Mouse (Mus musculus) G1E (cell line): Measurements from ENCODE around the gene Agpat1. TPM values are rescaled to one million over a fixed set of nuclear protein-coding genes. Genes with fewer than 3 reads are reported as not detected.

ENCODE experiments used
- ATAC-seq: 2 replicates; pipeline ENCODE4 v1.8.0; 2016; ENCODE audit warnings: mild to moderate bottlenecking; ENCODE audit not compliant: insufficient number of reproducible peaks, poor library complexity, low FRiP score, severe bottlenecking; ENCODE audit errors: extremely low read depth
- DNase-seq: peaks from one replicate; pipeline ENCODE4 v3.0.0; 2012; ENCODE audit warnings: low spot score
- H3K27me3 ChIP-seq: 2 replicates; pipeline ENCODE4 v1.6.1; 2012; ENCODE audit warnings: mild to moderate bottlenecking, low read length, inconsistent platforms; ENCODE audit not compliant: insufficient read depth
- H3K36me3 ChIP-seq: replicated peaks from 2 replicates; pipeline ENCODE3; 2012; ENCODE audit warnings: mild to moderate bottlenecking, inconsistent platforms
- H3K4me1 ChIP-seq: 2 replicates; pipeline ENCODE4 v1.6.1; 2012; ENCODE audit warnings: low read depth, low read length, inconsistent platforms, mixed read lengths; ENCODE audit not compliant: insufficient read depth
- H3K4me3 ChIP-seq: 2 replicates; pipeline ENCODE4 v1.5.1; 2012; ENCODE audit warnings: low read depth, mild to moderate bottlenecking, inconsistent platforms, low read length, moderate library complexity, mixed read lengths
- H3K9me3 ChIP-seq: replicated peaks from 2 replicates; pipeline ENCODE4 v1.6.1; 2012; ENCODE audit warnings: inconsistent platforms
- CTCF ChIP-seq: IDR thresholded peaks from 2 replicates; pipeline ENCODE4 v1.5.1; 2012; ENCODE audit warnings: low read depth, low read length, inconsistent platforms, mixed read lengths
- GATA1 ChIP-seq: IDR thresholded peaks from 2 replicates; pipeline ENCODE4 v1.6.1; 2012; ENCODE audit warnings: borderline replicate concordance, low read length, inconsistent platforms, mixed read lengths
- GATA2 ChIP-seq: IDR thresholded peaks from 2 replicates; pipeline ENCODE4 v1.6.1; 2012; ENCODE audit warnings: low read depth, low read length, inconsistent platforms, borderline replicate concordance
- POLR2AphosphoS5 ChIP-seq: IDR thresholded peaks from 2 replicates; pipeline ENCODE4 v1.6.1; 2012; ENCODE audit warnings: low read depth, low read length, inconsistent platforms; ENCODE audit not compliant: insufficient replicate concordance
- TAL1 ChIP-seq: conservative IDR thresholded peaks from 2 replicates; pipeline ENCODE4 v1.6.1; 2012; ENCODE audit warnings: low read depth, low read length, inconsistent platforms, mixed read lengths
- polyA plus RNA-seq: library from polyadenylated mRNA; stranded (reverse); fragments of >175 nt; gene quantifications from 2 replicates; pipeline ENCODE4 v1.2.3, GENCODE M21; 2012
- total RNA-seq, 2 experiments: library from RNA; stranded (forward) in 1 of 2; stranded (reverse) in 1 of 2; fragments of 200-1000 nt in 1 of 2; fragments of >200 nt in 1 of 2; fragmentation: Nextera tagmentation in 1 of 2; gene quantifications; 2 replicates each; pipeline ENCODE4 v1.2.3; 2014 to 2017

The Agpat1 gene
- total and polyA plus RNA-seq, 3 experiments = 24.7 to 165 (median 96.4) TPM

DNA sequence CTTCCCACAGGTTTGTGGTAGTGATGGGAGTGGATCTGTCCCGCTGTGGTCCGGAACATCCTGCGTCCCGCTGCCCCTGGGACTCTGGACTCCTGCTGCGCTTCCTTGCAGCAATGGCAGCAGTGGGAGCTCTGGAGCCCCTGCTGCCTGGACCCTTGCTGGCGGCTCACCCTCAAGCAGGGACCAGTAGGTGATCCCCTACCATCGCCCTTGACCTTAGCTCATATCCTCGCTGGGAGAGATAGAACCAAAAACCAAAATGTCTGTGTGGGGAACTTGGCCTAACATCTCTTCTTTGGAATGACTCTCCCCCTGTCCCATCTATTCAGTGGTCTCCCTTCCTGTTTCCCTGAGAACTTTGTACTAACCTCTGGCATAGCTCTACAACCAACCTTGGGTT lies 20.2 kb upstream of the Agpat1 start:
- ATAC-seq (no peak), DNase-seq (no peak)
- TF ChIP-seq TAL1 (no peak), GATA1 (no peak), CTCF (no peak), POLR2AphosphoS5 (no peak)
- peaks cover 39% of the 10 kb centered on the region for H3K27me3 ChIP-seq
- peaks cover 20% of the 10 kb centered on the region for H3K4me1 ChIP-seq
- no peaks in the 10 kb centered on the region for H3K36me3 ChIP-seq
- H3K9me3 ChIP-seq = no peaks in the 10 kb centered on the region
- H3K4me3 ChIP-seq = no peak overlapping the region

DNA sequence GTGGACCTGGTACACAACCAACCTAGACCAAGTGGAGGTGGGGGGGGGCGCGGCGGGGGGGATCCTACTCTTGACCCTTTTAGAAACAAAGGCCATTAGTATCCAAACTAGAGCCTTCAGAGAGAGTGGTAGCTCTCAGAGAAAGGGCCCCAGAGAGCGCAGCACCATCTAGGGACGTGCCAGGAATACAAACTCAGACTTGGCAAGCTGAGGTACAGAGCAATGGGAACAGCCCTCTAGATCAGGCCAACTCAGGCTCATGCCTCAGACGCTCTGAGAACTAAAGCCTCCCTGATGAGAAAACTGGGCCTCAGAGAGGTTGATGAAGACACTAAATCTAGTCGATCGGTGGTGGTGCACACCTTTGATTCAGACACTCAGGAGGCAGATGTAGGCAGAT lies 18.9 kb upstream of the Agpat1 start:
- peaks cover 36% of the 10 kb centered on the region for H3K27me3 ChIP-seq
- H3K36me3 ChIP-seq = no peaks in the 10 kb centered on the region
- peaks cover 33% of the 10 kb centered on the region for H3K4me1 ChIP-seq
- ATAC-seq (no peak), DNase-seq (no peak)
- no peaks in the 10 kb centered on the region for H3K9me3 ChIP-seq
- no peak for TF ChIP-seq GATA1
- no peak for TF ChIP-seq GATA2
- TF ChIP-seq POLR2AphosphoS5 = no peak
- no peak for TF ChIP-seq CTCF
- TF ChIP-seq TAL1 = no peak
- no peak overlapping the region for H3K4me3 ChIP-seq

DNA sequence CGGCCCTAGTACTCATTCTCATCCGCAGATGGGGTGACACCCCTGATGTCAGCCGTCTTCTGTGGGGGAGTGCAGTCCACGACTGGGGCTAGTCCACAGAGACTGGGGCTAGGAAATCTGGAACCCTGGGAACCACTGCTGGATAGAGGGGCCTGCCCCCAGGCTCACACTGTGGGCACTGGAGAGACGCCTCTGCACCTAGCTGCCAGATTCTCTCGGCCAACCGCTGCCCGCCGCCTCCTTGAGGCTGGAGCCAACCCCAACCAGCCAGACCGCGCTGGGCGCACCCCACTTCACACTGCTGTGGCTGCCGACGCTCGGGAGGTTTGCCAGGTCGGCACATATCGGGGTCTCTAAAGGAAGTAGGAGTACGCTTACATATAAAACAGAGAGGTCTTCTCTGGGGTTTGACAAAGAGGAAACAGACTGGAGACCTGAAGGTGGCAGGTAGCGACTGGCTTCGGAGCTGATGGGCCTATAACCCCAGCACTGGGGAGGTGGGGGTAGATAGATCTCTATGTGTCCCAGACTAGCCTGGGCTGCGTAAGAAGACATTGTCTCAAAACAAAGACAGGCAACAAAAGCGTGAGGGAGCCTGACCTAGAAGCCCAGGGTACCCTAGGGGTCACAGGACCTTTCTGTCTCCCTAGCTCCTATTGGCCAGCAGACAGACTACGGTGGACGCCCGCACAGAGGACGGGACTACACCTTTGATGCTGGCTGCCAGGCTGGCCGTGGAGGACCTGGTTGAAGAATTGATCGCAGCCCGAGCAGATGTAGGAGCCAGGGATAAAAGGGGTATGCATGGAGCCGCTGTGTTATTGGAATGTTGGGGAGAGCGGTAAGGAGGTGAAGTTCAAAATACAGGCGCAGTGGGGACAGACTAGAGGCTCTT lies 17.9 kb upstream of the Agpat1 start:
- Histone ChIP-seq H3K9me3 (no peaks in the 10 kb centered on the region), H3K36me3 (peaks cover 7% of the 10 kb centered on the region), H3K4me1 (peaks cover 43% of the 10 kb centered on the region), H3K4me3 (peak overlapping the region; percentile 92; the same call in 1 of the 2 replicates), H3K27me3 (peaks cover 27% of the 10 kb centered on the region)
- no peak for ATAC-seq
- TF ChIP-seq GATA1 (no peak), POLR2AphosphoS5 (no peak), CTCF (no peak), GATA2 (no peak), TAL1 (no peak)
- no peak for DNase-seq

DNA sequence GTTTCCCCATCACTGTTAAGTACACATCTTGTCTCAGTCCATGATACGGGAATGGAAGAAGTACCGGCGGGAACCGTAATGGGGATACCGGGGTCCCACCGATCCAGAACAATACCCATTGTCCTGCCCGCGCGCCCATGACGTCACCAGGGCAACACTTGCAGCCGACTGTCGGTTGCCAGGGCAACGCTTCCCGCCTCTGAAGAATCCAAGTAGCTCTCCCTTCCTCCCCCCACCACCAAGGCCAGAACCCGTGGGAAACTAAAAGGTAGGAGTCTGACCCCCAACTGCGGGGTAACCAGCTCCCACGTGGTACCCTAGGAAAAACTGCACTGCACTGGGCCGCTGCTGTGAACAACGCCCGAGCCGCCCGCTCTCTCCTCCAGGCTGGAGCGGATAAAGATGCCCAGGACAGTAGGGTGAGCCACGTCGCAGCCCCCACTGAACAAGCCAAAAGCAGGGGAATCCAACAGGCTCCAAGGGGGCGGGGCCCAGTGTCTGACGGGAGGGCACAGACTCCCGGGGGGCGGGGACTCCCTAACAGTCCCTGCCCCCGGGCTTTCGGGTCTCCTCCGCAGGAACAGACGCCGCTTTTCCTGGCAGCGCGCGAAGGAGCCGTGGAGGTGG lies 17.2 kb upstream of the Agpat1 start:
- TF ChIP-seq GATA1 (no peak), TAL1 (no peak), GATA2 (no peak), POLR2AphosphoS5 (no peak), CTCF (no peak)
- DNase-seq (peak; percentile 83), ATAC-seq (peak; percentile 15; the same call in 1 of the 2 replicates)
- Histone ChIP-seq H3K4me1 (peaks cover 48% of the 10 kb centered on the region), H3K9me3 (no peaks in the 10 kb centered on the region), H3K36me3 (peaks cover 8% of the 10 kb centered on the region), H3K27me3 (peaks cover 20% of the 10 kb centered on the region), H3K4me3 (peak overlapping the region; percentile 92)

DNA sequence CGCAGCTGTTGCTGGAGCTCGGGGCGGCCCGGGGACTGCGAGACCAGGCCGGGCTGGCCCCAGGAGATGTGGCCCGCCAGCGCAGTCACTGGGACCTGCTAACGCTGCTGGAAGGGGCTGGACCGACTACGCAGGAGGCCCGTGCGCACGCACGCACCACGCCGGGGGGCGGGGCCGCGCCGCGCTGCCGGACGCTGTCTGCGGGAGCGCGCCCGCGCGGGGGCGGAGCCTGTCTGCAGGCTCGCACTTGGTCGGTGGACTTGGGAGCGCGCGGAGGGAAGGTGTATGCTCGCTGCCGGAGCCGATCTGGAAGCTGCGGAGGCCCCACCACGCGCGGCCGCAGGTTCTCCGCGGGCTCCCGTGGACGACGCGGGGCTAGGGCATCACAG lies 16.6 kb upstream of the Agpat1 start:
- DNase-seq = peak; percentile 91
- H3K4me1 ChIP-seq = peaks cover 48% of the 10 kb centered on the region
- ATAC-seq = no peak

DNA sequence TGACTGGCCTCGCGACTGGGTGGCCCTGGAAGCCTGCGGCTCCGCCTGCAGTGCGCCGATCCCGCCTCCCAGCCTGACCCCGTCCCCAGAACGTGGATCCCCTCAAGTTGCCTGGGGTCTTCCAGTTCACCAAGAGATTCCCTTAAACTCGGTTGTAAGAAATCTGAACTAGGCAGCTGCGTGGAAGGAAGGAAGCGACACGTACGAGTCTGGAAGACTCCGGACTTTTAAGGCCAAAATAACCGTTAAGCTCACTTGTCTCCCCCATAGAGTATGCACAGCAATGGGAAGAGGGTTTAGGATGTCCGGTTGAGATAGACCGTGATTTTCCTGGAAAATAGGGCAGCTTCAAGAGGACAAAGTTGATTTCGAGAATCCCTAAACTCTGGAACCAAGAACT lies 16.2 kb upstream of the Agpat1 start:
- ATAC-seq (no peak), DNase-seq (no peak)
- Histone ChIP-seq H3K36me3 (peaks cover 8% of the 10 kb centered on the region), H3K4me1 (peaks cover 51% of the 10 kb centered on the region), H3K9me3 (no peaks in the 10 kb centered on the region), H3K27me3 (peaks cover 11% of the 10 kb centered on the region), H3K4me3 (peak overlapping the region; percentile 92)
- TF ChIP-seq TAL1 (no peak), POLR2AphosphoS5 (no peak), CTCF (no peak), GATA1 (no peak)

More for the DNA sequence above, 16.6 kb upstream of the Agpat1 start:
- Histone ChIP-seq H3K36me3 (peaks cover 8% of the 10 kb centered on the region), H3K4me3 (peak overlapping the region; percentile 92), H3K27me3 (peaks cover 15% of the 10 kb centered on the region), H3K9me3 (no peaks in the 10 kb centered on the region)
- TF ChIP-seq GATA2 (no peak), POLR2AphosphoS5 (no peak), CTCF (no peak), GATA1 (no peak), TAL1 (no peak)
